Mouse (Mus musculus): ENCODE measurements around the gene Pank3. TPM values are rescaled to one million over a fixed set of nuclear protein-coding genes. Genes with fewer than 3 reads are reported as not detected.

The Pank3 gene
- 22.5 and 23.0 TPM in 2 replicates for polyA plus RNA-seq (2016; fragmentation: Nextera tagmentation; extraction: Ambion mirVana)

DNA sequence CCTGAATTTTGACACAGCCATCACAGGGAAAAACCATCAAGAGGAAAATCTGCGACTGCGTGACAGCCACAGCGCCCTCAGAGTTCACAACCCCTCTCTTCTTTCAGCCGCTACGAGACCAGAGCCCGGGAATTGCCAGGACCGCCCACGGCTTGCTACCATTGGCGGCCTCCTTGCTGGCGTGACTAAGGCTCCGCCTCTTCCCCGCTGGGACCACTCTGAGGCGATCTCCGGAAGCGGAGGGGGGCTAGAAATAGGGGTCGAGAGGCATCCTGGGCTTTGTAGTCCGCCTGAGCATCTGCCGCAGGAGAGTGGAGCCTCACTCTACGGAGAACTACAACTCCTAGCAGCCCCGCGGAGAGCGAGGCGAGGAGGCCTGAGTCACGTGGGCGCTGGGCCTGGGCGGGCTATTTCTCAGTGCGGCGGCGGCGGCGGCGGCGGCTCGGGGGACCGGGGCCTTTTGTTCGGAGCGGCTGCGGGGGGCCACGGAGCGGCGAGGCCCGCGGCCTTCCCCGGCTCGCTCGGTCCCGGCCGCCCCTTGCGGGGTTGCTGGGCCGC lies at the start of gene Pank3:
Pank3 (plus strand) TSS at position 297 of the 558 bp plus-strand sequence.
- H3K9ac ChIP-seq (replicated peaks): peak within 1 kb of the TSS; percentile 96
- peak within 1 kb of the TSS; percentile 84 for H3K4me3 ChIP-seq (replicated peaks)
- H3K36me3 ChIP-seq: peaks cover 8% of the 10 kb centered on the region; the same call in 1 of the 2 replicates
- under 1% methylated on average over 49 of the region's 50 CpGs for whole genome bisulfite sequencing
- peak; percentile 100 for ATAC-seq (ENCODE audit: insufficient number of reproducible peaks, insufficient read depth, low FRiP score, low TSS enrichment, low read depth)
- peak within 1 kb of the TSS; percentile 96 for H3K27ac ChIP-seq
- no peaks in the 10 kb centered on the region for H3K27me3 ChIP-seq
- peak within 1 kb of the TSS; percentile 71 for H3K4me2 ChIP-seq
- no peaks in the 10 kb centered on the region for H3K9me3 ChIP-seq
- peaks cover 15% of the 10 kb centered on the region for H3K4me1 ChIP-seq (replicated peaks)

DNA sequence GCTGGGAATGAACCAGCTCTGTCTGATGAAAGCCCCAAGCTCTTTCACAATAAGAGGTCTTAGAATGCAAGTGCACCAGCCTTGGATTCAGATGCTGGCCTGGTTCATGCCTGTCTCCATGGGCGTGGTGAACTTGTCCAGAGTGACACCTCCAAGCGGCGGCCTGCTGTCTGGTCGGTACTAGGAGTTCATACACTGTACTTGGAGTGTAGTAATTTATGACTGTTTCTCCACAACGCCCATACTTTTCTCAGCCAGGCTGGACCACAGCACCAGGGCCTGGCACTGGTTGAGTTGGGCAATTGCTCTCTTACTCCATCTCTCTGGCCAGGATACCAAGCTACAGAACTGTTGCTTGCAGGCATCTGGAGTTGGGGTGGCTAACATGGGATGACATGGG lies 45.4 kb upstream of the Pank3 start:
- Histone ChIP-seq H3K9me3 (no peaks in the 10 kb centered on the region), H3K4me2 (no peak overlapping the region), H3K4me1 (replicated peaks) (no peaks in the 10 kb centered on the region), H3K27me3 (no peaks in the 10 kb centered on the region; the same call in 1 of the 2 replicates), H3K27ac (no peak overlapping the region), H3K36me3 (no peaks in the 10 kb centered on the region), H3K9ac (replicated peaks) (no peak overlapping the region), H3K4me3 (replicated peaks) (no peak overlapping the region)
- ATAC-seq (ENCODE audit: insufficient number of reproducible peaks, insufficient read depth, low FRiP score, low TSS enrichment, low read depth): no peak
- 84% methylated on average over 5 of the region's 5 CpGs for WGBS

DNA sequence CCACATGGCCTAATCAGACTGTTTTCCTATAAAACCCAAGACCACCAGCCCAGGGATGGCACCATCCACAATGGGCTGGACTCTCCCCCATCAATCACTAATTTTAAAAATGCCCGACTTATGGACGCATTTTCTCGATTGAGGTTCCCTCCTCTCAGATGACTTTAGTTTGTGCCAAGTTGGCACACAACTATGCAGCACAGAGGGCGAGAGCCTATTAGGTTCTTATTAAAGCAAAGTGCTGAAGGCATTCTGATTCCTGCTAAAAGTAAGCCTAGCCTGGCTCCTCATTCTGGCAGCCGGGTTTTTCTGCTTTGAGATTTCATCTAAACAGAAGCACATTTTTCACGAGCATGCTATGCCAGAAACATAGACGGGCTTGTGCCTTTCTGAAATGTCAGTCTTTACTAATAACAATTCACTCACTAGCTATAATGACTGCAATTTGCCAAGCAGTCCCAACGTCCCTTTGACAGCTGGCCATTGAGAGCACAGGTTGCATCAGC lies 42.9 kb upstream of the Pank3 start:
- H3K9me3 ChIP-seq: no peaks in the 10 kb centered on the region
- no peaks in the 10 kb centered on the region for H3K36me3 ChIP-seq
- ATAC-seq (ENCODE audit: insufficient number of reproducible peaks, insufficient read depth, low FRiP score, low TSS enrichment, low read depth): no peak
- H3K27ac ChIP-seq: no peak overlapping the region
- H3K4me2 ChIP-seq: no peak overlapping the region
- H3K9ac ChIP-seq (replicated peaks): no peak overlapping the region
- WGBS: 77% methylated on average over 8 of the region's 8 CpGs
- H3K4me3 ChIP-seq (replicated peaks): no peak overlapping the region
- H3K4me1 ChIP-seq (replicated peaks): no peaks in the 10 kb centered on the region
- H3K27me3 ChIP-seq: no peaks in the 10 kb centered on the region; the same call in 1 of the 2 replicates

DNA sequence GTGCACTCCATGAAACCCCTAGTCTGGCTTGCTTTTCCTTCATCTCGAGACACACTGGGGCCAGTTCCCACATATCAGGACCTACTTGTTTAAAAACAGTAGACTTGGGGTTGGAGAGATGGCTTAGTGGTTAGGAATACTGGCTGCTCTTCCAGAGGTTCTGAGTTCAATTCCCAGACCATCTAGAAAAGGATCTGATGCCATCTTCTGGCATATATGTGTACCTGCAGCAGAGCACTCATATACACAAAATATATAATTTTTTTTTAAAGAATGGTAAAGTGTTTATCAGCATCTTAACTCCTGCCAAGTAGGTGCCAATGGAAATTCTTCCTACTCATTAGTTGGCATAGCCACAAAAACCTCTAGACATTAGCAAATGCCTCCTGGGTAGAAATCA lies 41.1 kb upstream of the Pank3 start:
- Histone ChIP-seq H3K9ac (replicated peaks) (no peak overlapping the region), H3K4me1 (replicated peaks) (no peaks in the 10 kb centered on the region), H3K4me2 (no peak overlapping the region), H3K4me3 (replicated peaks) (no peak overlapping the region), H3K9me3 (no peaks in the 10 kb centered on the region), H3K36me3 (no peaks in the 10 kb centered on the region), H3K27ac (no peak overlapping the region), H3K27me3 (no peaks in the 10 kb centered on the region; the same call in 1 of the 2 replicates)
- no peak for ATAC-seq (ENCODE audit: insufficient number of reproducible peaks, insufficient read depth, low FRiP score, low TSS enrichment, low read depth)
- 100% methylated on average over 1 of the region's 1 CpGs for WGBS

DNA sequence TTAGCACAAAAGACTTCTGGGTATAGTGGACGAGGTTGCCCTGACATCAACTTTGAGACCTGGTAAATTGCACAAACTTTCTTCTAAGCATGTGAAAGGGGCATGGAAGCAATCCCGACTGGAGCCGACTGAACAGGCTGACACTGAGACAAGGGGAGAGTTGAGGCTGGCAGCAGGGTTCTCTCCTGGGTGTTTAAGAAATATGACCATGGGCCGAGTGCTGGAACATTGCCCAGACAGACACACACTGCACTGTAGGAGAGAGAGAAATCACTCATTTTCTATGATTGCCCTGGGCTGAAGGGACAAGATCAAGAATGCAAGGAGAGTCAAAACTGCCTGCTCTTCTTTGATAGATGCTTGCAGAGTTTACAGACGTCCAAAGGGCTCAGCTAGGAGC lies 40.1 kb upstream of the Pank3 start:
- Histone ChIP-seq H3K4me3 (replicated peaks) (no peak overlapping the region), H3K9ac (replicated peaks) (no peak overlapping the region), H3K27me3 (no peaks in the 10 kb centered on the region; the same call in 1 of the 2 replicates), H3K4me2 (no peak overlapping the region), H3K27ac (no peak overlapping the region), H3K36me3 (no peaks in the 10 kb centered on the region), H3K9me3 (no peaks in the 10 kb centered on the region), H3K4me1 (replicated peaks) (no peaks in the 10 kb centered on the region)
- WGBS: 47% methylated on average over 5 of the region's 5 CpGs
- ATAC-seq (ENCODE audit: insufficient number of reproducible peaks, insufficient read depth, low FRiP score, low TSS enrichment, low read depth): no peak

DNA sequence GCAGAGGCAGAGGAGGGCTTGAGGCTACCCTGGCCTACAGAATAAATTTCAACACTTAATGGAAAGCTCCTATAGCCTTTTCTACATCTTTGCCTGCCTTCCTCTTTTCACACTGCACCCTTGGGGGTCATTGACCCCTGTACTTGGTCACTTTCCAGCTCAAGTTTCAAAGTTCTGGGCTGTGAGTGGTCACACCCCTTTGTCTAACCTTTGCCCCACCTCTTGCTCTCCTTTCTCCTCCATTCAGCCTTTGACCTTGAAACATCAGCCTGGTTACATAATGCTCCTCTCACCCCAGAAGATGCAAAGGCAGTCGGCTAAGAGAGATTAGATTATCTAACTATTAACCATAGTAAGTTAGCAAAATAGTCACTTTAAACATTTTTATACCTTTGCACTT lies 36.9 kb upstream of the Pank3 start:
- no peaks in the 10 kb centered on the region for H3K4me1 ChIP-seq (replicated peaks)
- 81% methylated on average over 1 of the region's 1 CpGs for WGBS
- no peaks in the 10 kb centered on the region for H3K27me3 ChIP-seq
- no peak overlapping the region for H3K9ac ChIP-seq (replicated peaks)
- no peaks in the 10 kb centered on the region for H3K36me3 ChIP-seq
- no peaks in the 10 kb centered on the region for H3K9me3 ChIP-seq
- H3K27ac ChIP-seq: no peak overlapping the region
- no peak for ATAC-seq (ENCODE audit: insufficient number of reproducible peaks, insufficient read depth, low FRiP score, low TSS enrichment, low read depth)
- H3K4me3 ChIP-seq (replicated peaks): no peak overlapping the region
- H3K4me2 ChIP-seq: no peak overlapping the region

DNA sequence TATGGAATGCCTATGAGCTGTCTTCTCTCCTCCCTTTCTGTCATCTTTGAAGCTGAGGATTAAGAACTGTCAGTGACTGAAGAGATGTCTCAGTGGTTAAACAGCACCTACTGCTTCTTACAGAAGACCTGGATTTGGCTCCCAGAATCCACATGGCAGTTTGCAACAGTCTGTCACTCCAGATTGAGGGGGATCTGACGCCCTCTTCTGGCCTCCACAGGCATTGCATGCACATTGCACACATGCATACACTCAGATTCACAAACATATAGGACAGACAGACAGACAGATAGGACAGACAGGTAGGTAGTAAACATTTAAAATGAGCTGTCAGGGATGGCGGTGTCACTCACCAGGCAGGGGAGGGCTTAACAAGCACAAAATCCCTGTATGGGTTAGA lies 32.5 kb upstream of the Pank3 start:
- H3K4me2 ChIP-seq: no peak overlapping the region
- no peak overlapping the region for H3K9ac ChIP-seq (replicated peaks)
- H3K9me3 ChIP-seq: no peaks in the 10 kb centered on the region
- H3K4me3 ChIP-seq (replicated peaks): no peak overlapping the region
- WGBS: 62% methylated on average over 2 of the region's 2 CpGs
- ATAC-seq (ENCODE audit: insufficient number of reproducible peaks, insufficient read depth, low FRiP score, low TSS enrichment, low read depth): no peak
- H3K27ac ChIP-seq: no peak overlapping the region
- no peaks in the 10 kb centered on the region for H3K27me3 ChIP-seq
- H3K36me3 ChIP-seq: no peaks in the 10 kb centered on the region
- H3K4me1 ChIP-seq (replicated peaks): no peaks in the 10 kb centered on the region

DNA sequence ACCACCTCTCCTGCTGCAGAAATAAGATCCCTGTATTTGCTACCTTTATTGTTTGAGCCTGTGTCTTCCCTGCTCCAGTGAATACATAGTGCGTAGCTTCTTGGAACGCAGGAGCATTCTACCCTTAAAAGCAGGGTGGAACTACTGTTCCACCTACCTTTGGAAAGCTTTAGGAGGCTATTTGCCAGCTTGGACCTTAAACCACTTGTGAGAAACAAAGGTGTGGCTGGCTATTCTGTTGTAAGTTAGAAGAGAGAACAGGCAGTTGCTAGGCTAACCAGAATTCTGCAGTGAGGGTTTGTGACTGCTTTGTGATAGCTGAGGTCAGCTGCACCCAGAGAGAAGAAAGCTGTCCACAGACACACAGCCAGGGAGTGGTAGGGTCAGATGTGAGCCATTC lies 32.0 kb upstream of the Pank3 start:
- WGBS: 89% methylated on average over 2 of the region's 2 CpGs
- Histone ChIP-seq H3K4me2 (no peak overlapping the region), H3K36me3 (no peaks in the 10 kb centered on the region), H3K4me3 (replicated peaks) (no peak overlapping the region), H3K9me3 (no peaks in the 10 kb centered on the region), H3K27ac (no peak overlapping the region), H3K4me1 (replicated peaks) (no peaks in the 10 kb centered on the region), H3K27me3 (no peaks in the 10 kb centered on the region), H3K9ac (replicated peaks) (no peak overlapping the region)
- ATAC-seq (ENCODE audit: insufficient number of reproducible peaks, insufficient read depth, low FRiP score, low TSS enrichment, low read depth): no peak

DNA sequence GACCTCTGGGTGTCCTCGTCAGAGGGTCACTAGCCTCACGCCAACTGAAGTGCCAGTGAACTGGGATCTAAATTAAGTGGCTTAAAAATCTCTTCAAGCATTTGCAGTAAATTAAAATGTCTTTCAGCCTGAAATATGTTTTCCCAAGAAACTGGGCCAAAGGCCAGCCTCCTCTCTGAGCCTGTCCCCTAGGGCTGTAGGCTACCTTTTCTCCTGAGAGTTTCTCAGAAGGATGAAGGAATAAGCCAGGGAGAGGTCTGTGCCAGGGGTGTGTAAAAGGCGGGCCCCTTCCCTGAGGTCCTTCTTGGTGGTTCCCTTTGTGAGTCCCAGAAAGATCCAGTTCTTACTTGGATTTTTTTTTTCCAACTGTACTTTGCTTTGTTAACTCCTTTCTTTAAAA lies 31.2 kb upstream of the Pank3 start:
- H3K9ac ChIP-seq (replicated peaks): no peak overlapping the region
- H3K4me3 ChIP-seq (replicated peaks): no peak overlapping the region
- ATAC-seq (ENCODE audit: insufficient number of reproducible peaks, insufficient read depth, low FRiP score, low TSS enrichment, low read depth): no peak
- 51% methylated on average over 3 of the region's 3 CpGs for whole genome bisulfite sequencing
- no peak overlapping the region for H3K27ac ChIP-seq
- H3K36me3 ChIP-seq: no peaks in the 10 kb centered on the region
- H3K27me3 ChIP-seq: no peaks in the 10 kb centered on the region
- no peaks in the 10 kb centered on the region for H3K4me1 ChIP-seq (replicated peaks)
- H3K4me2 ChIP-seq: no peak overlapping the region
- 0 out of 2 replicates have a peak, but pooled peaks cover 2% of the 10 kb centered on the region for H3K9me3 ChIP-seq

DNA sequence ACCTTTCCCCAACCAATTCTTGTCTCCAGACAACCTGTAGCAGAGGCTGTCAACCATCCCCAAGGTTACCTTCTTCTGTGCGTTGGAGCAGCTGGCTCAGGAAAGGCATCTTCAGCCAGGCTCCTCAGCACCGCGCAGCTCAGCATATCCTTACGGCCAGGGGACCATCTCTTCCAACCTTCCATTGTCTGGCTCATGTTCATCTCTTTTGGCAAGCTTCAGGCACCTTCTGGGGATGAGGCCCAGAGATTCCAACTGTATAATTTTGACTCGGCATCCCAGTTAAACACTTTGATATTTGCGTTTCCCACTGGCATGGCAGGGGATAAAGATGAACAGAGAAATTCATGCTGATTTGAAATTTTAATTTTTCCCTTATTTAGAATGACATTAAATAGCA lies 25.7 kb upstream of the Pank3 start:
- 93% methylated on average over 6 of the region's 6 CpGs for WGBS
- no peak overlapping the region for H3K9ac ChIP-seq (replicated peaks)
- no peak overlapping the region for H3K4me3 ChIP-seq (replicated peaks)
- H3K36me3 ChIP-seq: no peaks in the 10 kb centered on the region
- 0 out of 2 replicates have a peak, but pooled peaks cover 7% of the 10 kb centered on the region for H3K9me3 ChIP-seq
- H3K4me1 ChIP-seq (replicated peaks): no peaks in the 10 kb centered on the region
- no peak overlapping the region for H3K4me2 ChIP-seq
- no peak overlapping the region for H3K27ac ChIP-seq
- H3K27me3 ChIP-seq: no peaks in the 10 kb centered on the region
- ATAC-seq (ENCODE audit: insufficient number of reproducible peaks, insufficient read depth, low FRiP score, low TSS enrichment, low read depth): no peak

DNA sequence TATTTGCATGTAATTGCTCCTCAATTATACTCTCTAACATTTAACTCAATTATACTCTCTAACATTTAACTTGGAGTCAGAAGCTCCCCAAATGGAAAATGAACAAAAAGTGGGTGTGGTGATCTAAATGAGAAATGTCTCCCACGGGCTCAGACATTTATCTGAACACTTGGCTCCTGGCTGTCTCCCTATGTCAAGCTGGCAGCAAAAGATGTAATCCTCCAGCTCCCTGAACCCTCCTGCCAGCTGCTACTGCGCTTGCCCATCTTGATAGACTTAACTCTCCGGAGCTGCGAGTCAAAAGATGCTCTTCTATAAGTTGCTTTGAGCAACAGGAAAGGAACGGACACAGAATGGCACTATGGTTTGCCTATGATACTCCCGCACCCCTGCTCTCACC lies 24.7 kb upstream of the Pank3 start:
- H3K4me3 ChIP-seq (replicated peaks): no peak overlapping the region
- ATAC-seq (ENCODE audit: insufficient number of reproducible peaks, insufficient read depth, low FRiP score, low TSS enrichment, low read depth): no peak
- no peaks in the 10 kb centered on the region for H3K36me3 ChIP-seq
- 94% methylated on average over 6 of the region's 6 CpGs for WGBS
- 0 out of 2 replicates have a peak, but pooled peaks cover 7% of the 10 kb centered on the region for H3K9me3 ChIP-seq
- H3K4me2 ChIP-seq: no peak overlapping the region
- no peak overlapping the region for H3K9ac ChIP-seq (replicated peaks)
- H3K4me1 ChIP-seq (replicated peaks): no peaks in the 10 kb centered on the region
- no peak overlapping the region for H3K27ac ChIP-seq
- H3K27me3 ChIP-seq: no peaks in the 10 kb centered on the region

DNA sequence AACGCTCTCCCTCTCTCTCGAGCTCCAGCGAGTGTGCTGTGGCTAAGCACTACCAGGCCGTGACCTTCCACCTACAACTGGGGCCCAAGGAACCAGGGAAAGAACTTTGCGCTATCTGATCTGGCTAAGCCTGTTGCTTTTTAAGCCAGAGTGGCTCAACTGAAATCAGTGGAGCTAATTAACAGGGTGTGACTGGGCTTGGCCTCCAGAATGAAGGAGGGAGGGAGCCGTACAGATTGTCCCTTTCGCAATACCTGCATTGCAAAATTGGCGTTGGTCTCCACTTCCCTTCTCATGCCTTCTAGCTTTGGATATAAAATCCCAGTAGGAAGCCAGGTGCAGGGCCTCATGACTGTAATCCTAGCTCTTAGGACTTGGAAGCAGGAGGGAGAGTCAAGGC lies 18.7 kb upstream of the Pank3 start:
- Histone ChIP-seq H3K4me2 (no peak overlapping the region), H3K4me1 (replicated peaks) (peaks cover 3% of the 10 kb centered on the region), H3K27ac (no peak overlapping the region), H3K4me3 (replicated peaks) (no peak overlapping the region), H3K9me3 (no peaks in the 10 kb centered on the region), H3K9ac (replicated peaks) (no peak overlapping the region), H3K36me3 (no peaks in the 10 kb centered on the region), H3K27me3 (no peaks in the 10 kb centered on the region)
- 61% methylated on average over 8 of the region's 8 CpGs for WGBS
- no peak for ATAC-seq (ENCODE audit: insufficient number of reproducible peaks, insufficient read depth, low FRiP score, low TSS enrichment, low read depth)

Measured in limb, embryonic 12.5 days (tissue).